ENCODE assay signal across 11 mouse cellular contexts in the genomic region with DNA sequence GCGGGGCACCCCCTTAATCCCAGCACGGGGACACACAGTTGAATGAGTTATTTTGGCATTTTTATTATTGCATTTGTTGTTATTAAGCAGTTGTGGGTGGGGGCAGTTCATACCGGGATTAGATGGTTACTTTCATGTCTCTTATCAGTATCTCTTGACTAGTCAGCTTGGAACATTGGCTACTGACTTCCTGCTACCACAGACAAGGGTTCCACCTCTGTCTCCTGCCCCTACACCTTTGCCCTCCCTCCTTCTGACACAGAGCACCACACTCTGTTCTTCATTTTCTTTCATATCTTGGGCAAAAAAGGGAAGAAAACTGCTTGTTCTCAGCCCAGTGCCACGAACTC.
"Had no signal": no experiment of that assay in that cellular context is flagged by ENCODE, and none has a peak within 500 bp of the region (broad histone marks: within the 10 kb centered on the region; RNA-seq: fewer than 3 reads in every experiment).

No protein-coding gene starts in this region.

- H3K9ac ChIP-seq: lung, embryonic 14.5 days; neural tube, embryonic 13.5 days; neural tube, embryonic 15.5 days had no signal

- DNase-seq: lung, embryonic 14.5 days; lung, postnatal 4 days; spleen, adult 18-20 months; thymus, adult 18-20 months; thymus, postnatal 14 days; thymus, postnatal 36 days had no signal

- H3K4me1 ChIP-seq: neural tube, embryonic 13.5 days had no signal

- H3K27me3 ChIP-seq: neural tube, embryonic 13.5 days; neural tube, embryonic 15.5 days had no signal

- H3K9me3 ChIP-seq: neural tube, embryonic 13.5 days; neural tube, embryonic 15.5 days had no signal

- H3K4me2 ChIP-seq: lung, embryonic 14.5 days had no signal

- H3K4me3 ChIP-seq: myocyte; neural tube, embryonic 13.5 days; neural tube, embryonic 15.5 days had no signal

- H3K36me3 ChIP-seq: midbrain, embryonic 10.5 days; midbrain, embryonic 12.5 days; neural tube, embryonic 13.5 days; neural tube, embryonic 15.5 days had no signal

- H3K27ac ChIP-seq: neural tube, embryonic 13.5 days; neural tube, embryonic 15.5 days had no signal
